ENCODE assay signal across 8 mouse cellular contexts in genomic region chr8:71462786-71463185, GRCm38 (mm10). TPM values are rescaled to one million over a fixed set of nuclear protein-coding genes. Genes with fewer than 3 reads are reported as not detected.
DNase-seq lines count a peak whose midpoint lies in the region; ATAC-seq and TF ChIP-seq lines count a peak whose summit lies in the region.

No protein-coding gene starts in this region.

- H3K4me2 ChIP-seq in heart, embryonic 16.5 days (ENCODE audit: low read depth, low read length) = peak overlapping the region; percentile 78

- H3K27ac ChIP-seq in cortical plate, adult 2 months (ENCODE audit: insufficient read depth, low read length) = peak overlapping the region; percentile 73
- peak overlapping the region; percentile 61 for H3K27ac ChIP-seq in heart, embryonic 16.5 days (ENCODE audit: low read length)

- no peak for TF ChIP-seq CTCF in G1E (IDR thresholded peaks at IDR 0.05; ENCODE audit: low read depth, low read length)
- TF ChIP-seq CTCF in cortical plate, adult 2 months (IDR thresholded peaks at IDR 0.05; ENCODE audit: extremely low read depth, insufficient read depth, low read length) = no peak

- H3K9ac ChIP-seq in heart, embryonic 16.5 days (ENCODE audit: low read length) = peak overlapping the region; percentile 84

- H3K36me3 ChIP-seq in G1E (replicated peaks) = peaks cover 50% of the 10 kb centered on the region
- H3K36me3 ChIP-seq in heart, embryonic 16.5 days (ENCODE audit: control insufficient read depth, insufficient read depth) = peaks cover 18% of the 10 kb centered on the region

- 6% methylated on average over 16 of the region's 16 CpGs for WGBS in heart, embryonic 16.5 days

- H3K9me3 ChIP-seq in G1E (replicated peaks) = 0 out of 2 replicates have a peak, but pooled peaks cover 2% of the 10 kb centered on the region
- no peaks in the 10 kb centered on the region for H3K9me3 ChIP-seq in heart, embryonic 16.5 days (replicated peaks; ENCODE audit: control insufficient read depth, low read length)

- no peak for ATAC-seq in G1E (ENCODE audit: extremely low read depth, insufficient number of reproducible peaks, low FRiP score, poor library complexity, severe bottlenecking)
- ATAC-seq in heart, embryonic 16.5 days (replicated peaks; ENCODE audit: extremely low read depth, insufficient read depth, low FRiP score) = no peak

- peak; percentile 70 to 75 for DNase-seq in B cell, adult 2 months
- DNase-seq in G1E (ENCODE audit: low spot score) = no peak
- peak; percentile 54 to 67 for DNase-seq in kidney, postnatal 4 days
- DNase-seq in lung, postnatal 25 days (ENCODE audit: low spot score) = peak; percentile 50
- peak; percentile 58 for DNase-seq in right cerebral cortex, postnatal 14 days
- no peak for DNase-seq in gastrocnemius, postnatal 4 days (ENCODE audit: low spot score in 2 of 2)

- H3K4me1 ChIP-seq in G1E (ENCODE audit: insufficient read depth, low read depth, low read length) = peaks cover 51% of the 10 kb centered on the region
- peaks cover 7% of the 10 kb centered on the region for H3K4me1 ChIP-seq in cortical plate, adult 2 months (ENCODE audit: control insufficient read depth, insufficient read depth, low read length)
- H3K4me1 ChIP-seq in heart, embryonic 16.5 days (ENCODE audit: control insufficient read depth, insufficient read depth, low read length) = peaks cover 21% of the 10 kb centered on the region

- peak overlapping the region; percentile 77 for H3K4me3 ChIP-seq in G1E (ENCODE audit: low read depth, low read length)
- peak overlapping the region; percentile 62 for H3K4me3 ChIP-seq in cortical plate, adult 2 months (ENCODE audit: insufficient read depth, low read length)
- H3K4me3 ChIP-seq in heart, embryonic 16.5 days (ENCODE audit: low read length) = peak overlapping the region; percentile 71

- H3K27me3 ChIP-seq in G1E (ENCODE audit: insufficient read depth, low read length) = no peaks in the 10 kb centered on the region
- H3K27me3 ChIP-seq in heart, embryonic 16.5 days (ENCODE audit: control insufficient read depth, insufficient read depth, low read length) = no peaks in the 10 kb centered on the region

- peak; percentile 46; the same call in 1 of the 2 replicates for TF ChIP-seq POLR2A in cortical plate, adult 2 months (IDR thresholded peaks at IDR 0.05; ENCODE audit: extremely low read depth, insufficient read depth, low read length)

RNA-seq across cellular contexts. Expression of gene Abhd8, which starts 0.7 kb away (rescaled TPM):
- total RNA-seq in G1E (2014; fragmentation: Nextera tagmentation) = 2.6 and 3.9 TPM in 2 replicates
- 4.5 and 5.0 TPM in 2 replicates for total RNA-seq in G1E (2017)
- 17.0 and 20.9 TPM in 2 replicates for polyA plus RNA-seq in G1E (2012)
- 475 and 506 TPM in 2 replicates for polyA plus RNA-seq in cortical plate, adult 2 months (2012; rRNA removed)
- polyA plus RNA-seq in heart, embryonic 16.5 days (2015; fragmentation: Nextera tagmentation; extraction: Ambion mirVana) = 41.7 and 48.7 TPM in 2 replicates
- 10 to 100 TPM; 47.1 to 47.3 TPM for total RNA-seq in gastrocnemius, postnatal 4 days (2021)

RNA-seq across cellular contexts. Expression of gene Mrpl34, which starts 2.0 kb away (rescaled TPM):
- total RNA-seq in G1E (2014; fragmentation: Nextera tagmentation) (42.0 and 65.5 TPM in 2 replicates), G1E (2017) (68.2 and 74.9 TPM in 2 replicates)
- polyA plus RNA-seq in G1E (2012) = 149 and 161 TPM in 2 replicates
- polyA plus RNA-seq in cortical plate, adult 2 months (2012; rRNA removed) = 47.8 and 50.0 TPM in 2 replicates
- polyA plus RNA-seq in heart, embryonic 16.5 days (2015; fragmentation: Nextera tagmentation; extraction: Ambion mirVana) = 175 and 192 TPM in 2 replicates
- 10 to 100 TPM; 29.0 to 34.4 TPM for total RNA-seq in gastrocnemius, postnatal 4 days (2021)

RNA-seq across cellular contexts. Expression of gene Dda1, which starts 6.2 kb away (rescaled TPM):
- 51.9 and 56.2 TPM in 2 replicates for total RNA-seq in G1E (2014; fragmentation: Nextera tagmentation)
- 16.2 and 19.6 TPM in 2 replicates for total RNA-seq in G1E (2017)
- 209 and 288 TPM in 2 replicates for polyA plus RNA-seq in G1E (2012)
- polyA plus RNA-seq in cortical plate, adult 2 months (2012; rRNA removed) = 115 and 126 TPM in 2 replicates
- 78.2 and 83.7 TPM in 2 replicates for polyA plus RNA-seq in heart, embryonic 16.5 days (2015; fragmentation: Nextera tagmentation; extraction: Ambion mirVana)
- total RNA-seq in gastrocnemius, postnatal 4 days (2021) = 10 to 100 TPM; 40.3 to 44.2 TPM

RNA-seq across cellular contexts. Expression of gene Ano8, which starts 23.0 kb away (rescaled TPM):
- total RNA-seq in G1E (2014; fragmentation: Nextera tagmentation) (0.97 and 1.1 TPM in 2 replicates), G1E (2017) (2.1 and 2.5 TPM in 2 replicates)
- 1.4 and 1.5 TPM in 2 replicates for polyA plus RNA-seq in G1E (2012)
- polyA plus RNA-seq in cortical plate, adult 2 months (2012; rRNA removed) = 69.2 and 75.1 TPM in 2 replicates
- 0.37 and 0.76 TPM in 2 replicates for polyA plus RNA-seq in heart, embryonic 16.5 days (2015; fragmentation: Nextera tagmentation; extraction: Ambion mirVana)
- 10 to 100 TPM; 20.8 to 25.3 TPM for total RNA-seq in gastrocnemius, postnatal 4 days (2021)

RNA-seq across cellular contexts. Expression of gene Gtpbp3, which starts 25.1 kb away (rescaled TPM):
- total RNA-seq in G1E (2014; fragmentation: Nextera tagmentation) = 5.8 and 6.4 TPM in 2 replicates
- 14.6 and 18.2 TPM in 2 replicates for total RNA-seq in G1E (2017)
- polyA plus RNA-seq in G1E (2012) = 26.1 and 33.3 TPM in 2 replicates
- 35.0 and 37.4 TPM in 2 replicates for polyA plus RNA-seq in cortical plate, adult 2 months (2012; rRNA removed)
- 12.3 and 12.5 TPM in 2 replicates for polyA plus RNA-seq in heart, embryonic 16.5 days (2015; fragmentation: Nextera tagmentation; extraction: Ambion mirVana)
- total RNA-seq in gastrocnemius, postnatal 4 days (2021) = 10 to 100 TPM; 17.8 to 19.1 TPM

Comparison
In these comparisons a context has a peak if more than half of its experiments do, and no peak if none do; other contexts are left out.
1. DNase-seq: peak in B cell, adult 2 months (2 of 2), kidney, postnatal 4 days (2 of 2), lung, postnatal 25 days (single experiment) and right cerebral cortex, postnatal 14 days (single experiment); none in G1E (single experiment) and gastrocnemius, postnatal 4 days (0 of 2).
2. Peak in every context shown above with its lines, with median percentiles within 50 percentile points of each other: H3K4me3 ChIP-seq.